Mouse (Mus musculus) CD8-positive naive resting alpha-beta T cell, adult 2 months (primary cell): ENCODE measurements around the gene Anxa11.
A peak's percentile ranks its signal among the peaks of the same experiment; 100 is the strongest.
"Not testable (repeated sequence)": the region's sequence is repeated elsewhere in the genome, so short reads cannot be mapped to it uniquely, and the experiment has no call there.

ENCODE experiments used
- DNase-seq, 2 experiments: peaks; one replicate each; pipeline ENCODE4 v3.0.0; 2022; ENCODE audit warnings: low read depth in 2 of 2, low spot score in 2 of 2

Anxa11 gene

GRCm38 (mm10) chr14:25841991-25842687 lies at the start of gene Anxa11:
Gene Anxa11 (plus strand): TSS chr14:25842156.
- DNase-seq = peak; percentile 81 to 93

GRCm38 (mm10) chr14:25794331-25794730 lies 47.6 kb upstream of the Anxa11 start:
- DNase-seq = no peak

DNA sequence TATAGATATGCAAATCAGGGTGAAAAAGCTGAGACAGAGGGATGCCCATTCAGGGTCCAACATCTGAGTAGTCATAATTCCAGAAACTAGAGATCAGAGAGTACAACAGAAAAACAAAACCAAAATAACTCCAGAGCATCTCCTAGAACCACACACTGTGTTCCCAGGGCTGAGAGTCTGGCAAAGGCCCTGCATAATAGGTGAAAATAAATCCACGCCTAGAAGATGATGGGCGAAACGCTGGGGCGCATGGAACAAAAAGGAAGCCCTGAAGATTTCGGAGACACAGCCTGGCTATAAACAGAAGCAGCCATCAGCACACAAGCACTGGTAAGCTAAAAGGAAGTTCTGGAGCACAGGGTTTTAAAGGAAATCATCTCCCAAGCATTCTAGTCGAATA lies 46.9 kb upstream of the Anxa11 start:
- DNase-seq = no peak

- DNase-seq = no peak
Observed at GRCm38 (mm10) chr14:25795561-25796174, 46.3 kb upstream of the Anxa11 start.

GRCm38 (mm10) chr14:25796619-25797018 lies 45.3 kb upstream of the Anxa11 start:
- DNase-seq = no peak

GRCm38 (mm10) chr14:25800166-25800960 lies 41.6 kb upstream of the Anxa11 start:
- peak; percentile 58 to 69 for DNase-seq

DNA sequence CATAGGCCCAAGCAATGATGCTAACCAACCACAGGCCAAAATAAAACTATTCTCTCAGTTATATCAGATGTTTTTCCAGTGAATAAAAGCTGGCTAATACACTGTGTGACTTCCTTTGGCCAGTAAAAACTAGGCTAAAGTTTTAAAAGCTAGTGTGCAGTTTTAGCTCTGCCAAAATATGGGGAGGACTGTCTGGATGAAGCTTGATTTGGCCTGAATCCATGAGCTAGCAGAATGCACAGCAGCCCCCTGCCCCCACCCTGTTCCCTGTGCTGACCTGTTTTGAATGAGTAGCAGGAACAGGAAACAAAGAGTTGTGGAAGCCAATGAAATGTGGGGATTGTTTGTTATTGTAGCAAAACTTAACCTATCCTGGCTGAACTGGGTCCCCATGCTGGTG lies 39.4 kb upstream of the Anxa11 start:
- DNase-seq = no peak

GRCm38 (mm10) chr14:25803246-25803809 lies 38.6 kb upstream of the Anxa11 start:
- no peak for DNase-seq

- DNase-seq = no peak
Observed at GRCm38 (mm10) chr14:25805871-25806270, 36.1 kb upstream of the Anxa11 start.

- DNase-seq = no peak
Observed at GRCm38 (mm10) chr14:25806561-25806960, 35.4 kb upstream of the Anxa11 start.

- not testable (repeated sequence) for DNase-seq
Observed at GRCm38 (mm10) chr14:25811026-25811425, 30.9 kb upstream of the Anxa11 start.

DNA sequence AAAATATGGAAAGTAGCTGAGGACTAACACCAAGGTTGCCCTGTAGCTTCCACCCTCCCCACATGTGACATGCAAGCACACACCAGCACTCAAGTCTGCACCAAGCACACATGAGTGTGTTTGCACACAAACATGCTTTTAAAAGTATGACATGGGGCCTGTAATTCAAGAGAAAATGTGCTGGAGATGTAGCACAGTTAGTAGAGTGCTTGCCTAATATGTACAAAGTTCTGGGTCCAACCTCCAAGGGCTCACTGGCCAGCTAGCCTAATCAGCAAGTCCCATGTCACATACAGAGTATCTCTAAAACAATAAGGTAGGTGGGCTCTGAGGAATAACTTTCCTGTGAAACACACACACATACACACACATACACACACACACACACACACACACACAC lies 27.8 kb upstream of the Anxa11 start:
- DNase-seq = no peak

DNA sequence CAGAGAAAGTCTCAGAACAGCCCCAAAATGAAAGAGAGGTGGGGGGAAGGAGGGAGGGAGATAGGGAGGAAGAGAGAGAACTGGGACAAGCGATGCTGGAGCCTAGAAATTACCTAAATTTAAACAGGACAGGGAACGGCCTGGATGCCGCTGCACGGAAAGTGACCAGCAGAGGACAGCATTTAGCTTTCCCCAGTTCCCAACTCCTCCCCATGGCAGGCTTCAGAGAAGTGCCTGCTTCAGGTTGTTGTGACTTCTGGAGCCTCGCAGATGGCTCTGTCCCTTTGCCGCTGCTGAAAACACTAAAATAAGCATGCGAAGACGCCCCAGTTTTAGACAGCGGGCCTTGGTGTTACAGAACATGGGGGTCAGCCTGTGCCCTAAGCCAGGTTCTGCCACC lies 25.5 kb upstream of the Anxa11 start:
- DNase-seq = peak in 1 of 2 experiments; percentile 14

DNA sequence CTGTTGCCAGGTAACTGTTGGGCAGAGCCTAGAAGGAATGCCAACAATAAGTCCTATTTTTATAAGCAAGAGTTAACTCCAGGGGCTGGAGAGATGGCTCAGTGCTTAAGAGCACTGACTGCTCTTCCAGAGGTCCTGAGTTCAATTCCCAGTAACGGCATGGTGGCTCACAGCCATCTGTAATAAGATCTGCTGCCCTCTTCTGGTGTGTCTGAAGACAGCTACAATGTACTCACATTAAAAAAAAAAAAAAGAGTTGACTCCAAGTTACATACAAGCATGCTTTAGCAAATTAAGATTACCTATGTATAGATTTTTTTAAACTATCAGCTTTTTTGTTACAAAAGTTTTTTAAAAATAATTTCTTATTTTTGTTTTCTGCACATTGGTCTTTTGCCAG lies 19.4 kb upstream of the Anxa11 start:
- no peak for DNase-seq

- no peak for DNase-seq
Observed at GRCm38 (mm10) chr14:25824995-25825394, 17.0 kb upstream of the Anxa11 start.

DNA sequence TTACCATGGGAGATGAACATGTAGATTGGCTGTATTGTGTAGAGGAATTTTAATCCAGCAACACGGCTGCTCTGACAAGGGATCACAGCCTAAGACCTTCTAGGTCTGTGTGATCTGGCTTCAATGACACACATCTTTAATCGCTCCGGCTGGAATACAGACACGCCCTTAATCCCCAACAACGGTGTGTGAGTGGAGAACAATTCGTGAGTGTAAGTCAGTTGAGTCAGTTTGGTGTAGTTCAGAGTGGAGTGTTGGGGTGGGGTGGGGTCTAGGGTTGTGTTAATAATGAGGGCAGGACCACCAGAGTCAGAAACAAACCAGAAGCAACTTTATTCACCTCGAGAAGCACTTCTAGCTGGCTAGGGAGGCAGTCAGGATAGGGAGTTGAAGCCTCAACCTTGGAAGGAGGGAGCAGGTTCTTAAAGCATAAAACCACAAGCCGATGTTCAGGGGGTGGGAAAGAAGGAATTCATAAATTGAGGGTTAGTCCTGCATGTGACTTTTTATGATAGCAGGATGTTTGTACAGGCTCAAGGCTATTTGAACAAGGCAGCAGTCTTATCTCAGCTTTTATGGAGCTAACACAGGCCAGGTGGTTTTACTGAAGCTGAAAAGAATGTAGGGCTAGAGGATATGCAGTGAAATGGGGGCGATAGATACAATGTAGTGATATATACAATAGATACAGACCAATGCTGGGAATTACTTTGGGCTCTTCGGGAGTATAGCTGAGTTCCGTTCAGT lies 15.9 kb upstream of the Anxa11 start:
- no peak for DNase-seq

GRCm38 (mm10) chr14:25826866-25827265 lies 15.1 kb upstream of the Anxa11 start:
- DNase-seq = no peak

GRCm38 (mm10) chr14:25831332-25831731 lies 10.6 kb upstream of the Anxa11 start:
- DNase-seq = no peak

- peak; percentile 65 to 67 for DNase-seq
Observed at GRCm38 (mm10) chr14:25832301-25832700, 9.7 kb upstream of the Anxa11 start.

DNA sequence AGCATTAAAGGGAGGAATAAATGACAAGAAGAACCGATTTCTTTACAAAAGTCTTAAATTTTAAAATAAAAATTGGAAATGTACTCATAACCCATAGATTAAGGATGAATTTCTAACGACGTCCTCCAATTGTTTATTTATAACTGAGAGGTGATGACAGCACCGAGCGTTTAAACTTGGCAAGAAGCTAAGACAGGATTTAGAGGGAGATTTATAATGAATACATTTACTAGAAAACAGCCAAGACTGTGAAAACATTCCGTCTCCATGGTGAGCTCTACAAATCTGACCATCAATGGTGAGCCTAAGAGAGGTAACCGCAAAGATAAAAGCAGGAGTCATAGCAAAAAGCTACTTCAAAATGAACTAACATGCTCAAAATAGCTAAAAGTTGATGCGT lies 3.5 kb upstream of the Anxa11 start:
- no peak for DNase-seq

GRCm38 (mm10) chr14:25839791-25840190 lies 2.2 kb upstream of the Anxa11 start:
- no peak for DNase-seq
